Mouse (Mus musculus) stomach, embryonic 14.5 days (tissue): Measurements from ENCODE around the gene Tmprss11f. TPM values are rescaled to one million over a fixed set of nuclear protein-coding genes. Genes with fewer than 3 reads are reported as not detected.
"Not testable (repeated sequence)": the region's sequence is repeated elsewhere in the genome, so short reads cannot be mapped to it uniquely, and the experiment has no call there.

Source experiments
- ATAC-seq: fragments of 200-750 bp; cut with Nextera tagmentation; 2 replicates; pipeline ENCODE4 v1.8.0; 2017; ENCODE audit warnings: low read depth, moderate TSS enrichment; ENCODE audit not compliant: insufficient number of reproducible peaks, insufficient read depth, low FRiP score
- H3K27ac ChIP-seq: fragments of 300-500 bp; sonication (generic); 2 replicates; pipeline ENCODE4 v1.5.1; 2014; ENCODE audit warnings: mild to moderate bottlenecking, low read length, moderate library complexity, mixed read lengths
- H3K27me3 ChIP-seq: fragments of 300-500 bp; sonication (generic); 2 replicates; pipeline ENCODE4 v1.6.1; 2014; ENCODE audit warnings: low read length, control low read depth, mixed read lengths; ENCODE audit not compliant: control insufficient read depth, insufficient read depth
- H3K36me3 ChIP-seq: fragments of 300-500 bp; sonication (generic); 2 replicates; pipeline ENCODE4 v1.6.1; 2014; ENCODE audit warnings: mild to moderate bottlenecking, control low read depth, low read length, moderate library complexity, mixed read lengths; ENCODE audit not compliant: control insufficient read depth, insufficient read depth
- H3K4me1 ChIP-seq: fragments of 300-500 bp; sonication (generic); 2 replicates; pipeline ENCODE4 v1.6.1; 2014; ENCODE audit warnings: low read length, control low read depth, mixed read lengths; ENCODE audit not compliant: control insufficient read depth, insufficient read depth
- H3K4me2 ChIP-seq: fragments of 300-500 bp; sonication (generic); replicated peaks from 2 replicates; pipeline ENCODE4 v1.6.1; 2014; ENCODE audit warnings: low read depth, low read length, control low read depth
- H3K4me3 ChIP-seq: fragments of 300-500 bp; sonication (generic); 2 replicates; pipeline ENCODE4 v1.5.1; 2014; ENCODE audit warnings: low read depth, low read length, control low read depth
- H3K9ac ChIP-seq: fragments of 300-500 bp; sonication (generic); replicated peaks from 2 replicates; pipeline ENCODE4 v1.6.1; 2014; ENCODE audit warnings: low read depth, mild to moderate bottlenecking, control low read depth, low read length, moderate library complexity, mixed read lengths
- H3K9me3 ChIP-seq: fragments of 300-500 bp; sonication (generic); 2 replicates; pipeline ENCODE4 v1.6.1; 2016; ENCODE audit warnings: low read depth, low read length, control low read depth; ENCODE audit not compliant: control insufficient read depth
- WGBS: fragments of 180-500 bp; shearing (Covaris S2); extraction: QIAGEN DNeasy Blood & Tissue Kit; methylation state at CpG from one replicate; pipeline ENCODE4 v1.1.7; 2014; 5-methylcytosine and 5-hydroxymethylcytosine counted together
- polyA plus RNA-seq: library from polyadenylated mRNA; unstranded; fragments of >200 nt; fragmentation: Nextera tagmentation; extraction: Ambion mirVana; gene quantifications from 2 replicates; pipeline ENCODE4 v1.2.1, GENCODE M21; 2014

The Tmprss11f gene
- polyA plus RNA-seq, result 0.06 TPM in 1 of 2 replicates, not detected in the other

DNA sequence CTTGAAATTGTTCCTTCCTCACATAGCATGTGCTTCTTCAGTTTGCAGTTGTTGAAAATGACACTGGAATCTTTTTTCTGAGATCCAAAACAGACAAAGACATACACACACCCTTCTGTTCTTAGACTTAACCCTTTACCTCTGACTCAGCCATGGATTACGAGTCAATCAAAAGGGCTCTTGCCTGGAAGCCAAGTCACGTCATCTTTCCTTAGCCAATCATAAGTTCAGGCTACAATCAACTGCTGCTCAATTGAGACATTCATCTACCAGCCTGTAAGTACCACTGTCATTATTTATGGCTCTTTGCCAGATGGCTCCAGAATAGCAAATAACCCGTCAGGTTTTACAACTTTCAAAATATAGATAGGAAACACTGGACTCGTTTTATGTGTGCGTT, at the start of gene Tmprss11f:
Gene Tmprss11f (minus strand): TSS at position 101 of the 400 bp plus-strand sequence.
- no peak within 1 kb of the TSS for H3K4me2 ChIP-seq
- WGBS, result 63% methylated on average over 5 of the region's 5 CpGs
- no peaks in the 10 kb centered on the region for H3K4me1 ChIP-seq
- H3K36me3 ChIP-seq, result no peaks in the 10 kb centered on the region
- ATAC-seq, result no peak
- no peak within 1 kb of the TSS for H3K9ac ChIP-seq
- no peak within 1 kb of the TSS for H3K27ac ChIP-seq
- no peaks in the 10 kb centered on the region for H3K27me3 ChIP-seq
- no peaks in the 10 kb centered on the region for H3K9me3 ChIP-seq
- no peak within 1 kb of the TSS for H3K4me3 ChIP-seq

DNA sequence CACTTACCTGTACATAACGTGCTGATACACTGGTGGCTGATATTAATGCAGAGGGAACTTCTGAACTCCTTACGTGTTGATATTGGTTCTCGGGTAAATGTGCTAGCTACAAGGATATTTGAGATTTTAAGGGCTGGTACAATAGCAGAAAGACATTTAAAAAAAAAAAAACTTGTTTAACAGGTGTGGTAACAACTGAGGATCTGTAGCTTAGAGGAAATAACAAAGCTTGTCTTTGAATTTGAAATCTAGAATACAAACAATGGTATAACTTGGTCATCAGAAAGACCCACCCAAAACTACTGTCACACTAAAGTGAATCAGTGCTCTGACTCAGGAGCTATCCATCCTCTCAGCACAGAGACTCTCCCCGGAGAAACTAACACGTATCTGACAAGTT, 44.0 kb upstream of the Tmprss11f start, which contains the start of gene Tmprss11b:
Gene Tmprss11b (minus strand): TSS at position 101 of the 400 bp plus-strand sequence.
- no peaks in the 10 kb centered on the region for H3K9me3 ChIP-seq
- no peaks in the 10 kb centered on the region for H3K4me1 ChIP-seq
- no peak within 1 kb of the TSS for H3K27ac ChIP-seq
- 58% methylated on average over 5 of the region's 5 CpGs for WGBS
- no peaks in the 10 kb centered on the region for H3K27me3 ChIP-seq
- no peak for ATAC-seq
- no peak within 1 kb of the TSS for H3K4me2 ChIP-seq
- H3K36me3 ChIP-seq, result no peaks in the 10 kb centered on the region
- H3K4me3 ChIP-seq, result no peak within 1 kb of the TSS
- H3K9ac ChIP-seq, result no peak within 1 kb of the TSS

DNA sequence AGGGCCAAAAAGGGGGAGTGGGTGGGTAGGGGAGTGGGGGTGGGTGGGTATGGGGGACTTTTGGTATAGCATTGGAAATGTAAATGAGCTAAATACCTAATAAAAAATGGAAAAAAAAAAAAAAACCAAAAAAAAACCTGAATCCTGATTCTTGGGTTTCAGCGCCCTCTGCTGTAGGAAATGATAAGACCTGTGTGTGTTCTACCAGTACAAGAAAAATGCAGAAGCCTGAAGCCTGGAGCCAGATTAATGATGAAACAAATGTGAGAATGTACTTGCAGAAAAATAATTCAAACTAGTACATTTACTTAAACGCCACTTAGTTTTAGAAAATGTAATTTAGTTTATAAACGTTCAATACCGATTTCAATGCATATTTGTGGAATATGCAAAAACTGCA, 17.0 kb upstream of the Tmprss11f start:
- H3K9me3 ChIP-seq, H3K4me2 ChIP-seq, H3K36me3 ChIP-seq, ATAC-seq, H3K4me1 ChIP-seq, H3K4me3 ChIP-seq, H3K9ac ChIP-seq, H3K27ac ChIP-seq, H3K27me3 ChIP-seq: not testable (repeated sequence)
- WGBS, result 32% methylated on average over 4 of the region's 4 CpGs

GRCm38 (mm10) chr5:86640795-86641194, 8.6 kb upstream of the Tmprss11f start:
- H3K9ac ChIP-seq, result no peak overlapping the region
- no peaks in the 10 kb centered on the region for H3K4me1 ChIP-seq
- H3K27me3 ChIP-seq, result no peaks in the 10 kb centered on the region
- no peak overlapping the region for H3K4me2 ChIP-seq
- no peaks in the 10 kb centered on the region for H3K36me3 ChIP-seq
- no peak overlapping the region for H3K4me3 ChIP-seq
- H3K27ac ChIP-seq, result no peak overlapping the region
- ATAC-seq, result no peak
- H3K9me3 ChIP-seq, result no peaks in the 10 kb centered on the region
- WGBS, result 63% methylated on average over 3 of the region's 3 CpGs

DNA sequence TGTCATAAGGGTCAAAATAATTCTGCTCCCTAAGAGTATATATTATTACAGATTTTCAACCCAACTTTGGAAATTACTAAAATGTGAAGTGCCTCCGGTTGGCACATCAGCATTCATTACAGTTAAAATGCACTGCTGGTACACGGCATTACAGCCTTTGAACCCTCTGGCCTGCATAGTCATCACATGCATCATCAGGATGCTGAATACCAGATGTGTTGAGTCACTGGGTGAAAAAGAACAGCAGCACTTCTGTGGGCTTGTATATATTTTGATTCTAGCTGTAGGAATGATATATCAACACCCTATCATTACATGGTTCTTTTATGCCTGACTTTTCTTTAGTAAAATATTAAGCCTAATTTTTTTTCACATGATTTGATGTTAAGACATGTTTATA, 1.5 kb downstream of the Tmprss11f start:
- H3K4me3 ChIP-seq, result no peak overlapping the region
- H3K9ac ChIP-seq, result no peak overlapping the region
- H3K9me3 ChIP-seq, result no peaks in the 10 kb centered on the region
- H3K36me3 ChIP-seq, result no peaks in the 10 kb centered on the region
- no peak overlapping the region for H3K27ac ChIP-seq
- 61% methylated on average over 2 of the region's 2 CpGs for WGBS
- H3K27me3 ChIP-seq, result no peaks in the 10 kb centered on the region
- ATAC-seq, result no peak
- H3K4me1 ChIP-seq, result no peaks in the 10 kb centered on the region
- H3K4me2 ChIP-seq, result no peak overlapping the region

DNA sequence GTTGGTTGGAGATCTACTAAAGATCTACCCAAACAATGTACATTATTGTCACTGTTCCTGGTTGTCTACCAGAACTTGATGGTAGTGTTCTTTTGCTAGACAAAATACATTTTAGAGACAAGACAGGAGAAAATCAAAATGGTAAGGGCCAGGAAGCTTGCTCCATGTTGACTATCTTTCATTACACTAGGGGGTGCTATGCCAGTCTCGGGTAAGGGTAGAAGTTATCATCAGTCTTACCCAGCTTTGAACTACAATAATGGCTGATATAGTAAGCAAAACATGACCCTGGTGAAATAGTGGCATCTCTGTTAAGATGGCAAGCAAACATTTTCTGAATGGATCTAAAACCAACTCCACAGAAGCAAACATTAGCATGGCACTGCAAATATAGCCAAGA, 10.4 kb downstream of the Tmprss11f start:
- no peaks in the 10 kb centered on the region for H3K27me3 ChIP-seq
- H3K4me1 ChIP-seq, result no peaks in the 10 kb centered on the region
- no peak for ATAC-seq
- no peaks in the 10 kb centered on the region for H3K9me3 ChIP-seq
- no peak overlapping the region for H3K4me2 ChIP-seq
- 73% methylated on average over 1 of the region's 1 CpGs for WGBS
- H3K36me3 ChIP-seq, result no peaks in the 10 kb centered on the region
- no peak overlapping the region for H3K9ac ChIP-seq
- H3K4me3 ChIP-seq, result no peak overlapping the region
- no peak overlapping the region for H3K27ac ChIP-seq

DNA sequence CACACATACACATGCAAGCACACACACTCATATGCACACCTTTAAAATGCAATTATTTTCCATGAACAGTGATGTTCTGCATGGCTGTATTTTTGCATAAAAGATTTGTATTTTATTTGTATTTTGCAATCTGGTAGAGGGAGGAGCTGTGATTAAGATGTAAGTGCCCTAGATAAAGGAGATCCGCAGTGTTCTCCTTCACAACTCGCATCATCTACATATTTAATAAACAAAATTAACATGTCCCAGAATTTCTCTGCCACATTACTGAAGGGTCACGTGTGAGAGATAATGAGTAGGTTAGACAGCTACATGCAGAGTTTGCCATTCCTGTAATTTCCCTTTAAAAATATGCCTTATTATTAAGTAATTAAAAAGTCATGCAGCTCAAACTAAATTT, 46.3 kb downstream of the Tmprss11f start:
- H3K27ac ChIP-seq, result no peak overlapping the region
- H3K4me3 ChIP-seq, result no peak overlapping the region
- ATAC-seq, result no peak
- H3K27me3 ChIP-seq, result no peaks in the 10 kb centered on the region
- H3K9me3 ChIP-seq, result no peaks in the 10 kb centered on the region
- H3K9ac ChIP-seq, result no peak overlapping the region
- no peak overlapping the region for H3K4me2 ChIP-seq
- WGBS, result 83% methylated on average over 3 of the region's 3 CpGs
- H3K4me1 ChIP-seq, result no peaks in the 10 kb centered on the region
- H3K36me3 ChIP-seq, result no peaks in the 10 kb centered on the region

- Histone ChIP-seq H3K27me3 (no peaks in the 10 kb centered on the region), H3K4me1 (no peaks in the 10 kb centered on the region), H3K27ac (no peak overlapping the region), H3K36me3 (no peaks in the 10 kb centered on the region), H3K9ac (no peak overlapping the region), H3K9me3 (no peaks in the 10 kb centered on the region), H3K4me2 (no peak overlapping the region), H3K4me3 (no peak overlapping the region)
- ATAC-seq, result no peak
- 91% methylated on average over 5 of the region's 5 CpGs for WGBS
These were observed 49.6 kb downstream of the Tmprss11f start for GRCm38 (mm10) chr5:86582618-86583017.

- no peaks in the 10 kb centered on the region for H3K27me3 ChIP-seq
- ATAC-seq, result no peak
- 73% methylated on average over 5 of the region's 5 CpGs for WGBS
- no peak overlapping the region for H3K27ac ChIP-seq
- no peak overlapping the region for H3K4me2 ChIP-seq
- no peaks in the 10 kb centered on the region for H3K9me3 ChIP-seq
- H3K36me3 ChIP-seq, result no peaks in the 10 kb centered on the region
- no peak overlapping the region for H3K9ac ChIP-seq
- H3K4me1 ChIP-seq, result no peaks in the 10 kb centered on the region
- H3K4me3 ChIP-seq, result no peak overlapping the region
These were observed 50.2 kb downstream of the Tmprss11f start for GRCm38 (mm10) chr5:86581998-86582397.
